Mouse (Mus musculus): ENCODE results near the gene Tmem190.

GRCm38 (mm10) chr7:4813105-4813791 lies 30.5 kb downstream of the Tmem190 start:
- TF ChIP-seq CTCF (conservative IDR thresholded peaks at IDR 0.05 in 1 of 2, IDR thresholded peaks at IDR 0.05 in 1 of 2; ENCODE audit: low read depth in 2 of 2, low read length in 2 of 2) (no peak), MEF2A (IDR thresholded peaks at IDR 0.05; ENCODE audit: borderline replicate concordance, low read depth, low read length) (no peak), POLR2A (IDR thresholded peaks at IDR 0.05; ENCODE audit: low read depth, low read length) (no peak), ETS1 (conservative IDR thresholded peaks at IDR 0.05; ENCODE audit: low read depth, low read length) (no peak), SIN3A (IDR thresholded peaks at IDR 0.05; ENCODE audit: low read length) (peak; percentile 68; the same call in 1 of the 2 replicates), CHD1 (IDR thresholded peaks at IDR 0.05; ENCODE audit: low read depth, low read length) (peak; percentile 95), POLR2AphosphoS2 (IDR thresholded peaks at IDR 0.05; ENCODE audit: low read depth, low read length) (no peak), ZNF384 (IDR thresholded peaks at IDR 0.05; ENCODE audit: low read depth, low read length) (no peak), MAFK (IDR thresholded peaks at IDR 0.05; ENCODE audit: insufficient replicate concordance, low read length) (no peak), TCF12 (IDR thresholded peaks at IDR 0.05; ENCODE audit: low read depth, low read length) (no peak), TBP (conservative IDR thresholded peaks at IDR 0.05; ENCODE audit: low read depth, low read length) (0 out of 2 replicates have a peak, but pooled peaks have one; percentile 37)

Measured in CH12.LX (cell line).